Mouse (Mus musculus): ENCODE measurements around the gene Pid1.
A peak's percentile ranks its signal among the peaks of the same experiment; 100 is the strongest.
"Not testable (repeated sequence)": the region's sequence is repeated elsewhere in the genome, so short reads cannot be mapped to it uniquely, and the experiment has no call there.

Pid1 gene

DNA sequence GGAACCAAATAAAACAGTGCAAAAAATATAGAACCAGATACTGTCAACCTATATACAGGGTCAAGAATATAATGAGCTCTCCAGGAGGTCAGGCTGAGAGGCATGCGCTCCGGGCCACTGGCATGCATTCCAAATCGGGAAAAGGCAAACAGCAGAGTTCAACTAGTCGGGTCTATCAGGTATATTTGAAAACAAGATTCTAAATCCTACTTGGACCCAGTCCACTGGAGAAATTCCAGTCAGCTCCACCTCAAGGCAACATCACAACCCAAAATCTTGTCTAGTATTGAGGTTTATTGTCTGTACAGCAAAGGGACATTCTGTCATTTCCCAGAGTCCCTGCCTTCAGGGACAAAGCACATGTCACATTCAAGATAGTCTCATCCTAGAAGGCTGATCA is 91.0 kb downstream of the Pid1 start:
- no peak for DNase-seq (ENCODE audit: low read depth, low spot score)

- DNase-seq (ENCODE audit: low read depth, low spot score), result no peak
These were observed 92.2 kb downstream of the Pid1 start for GRCm38 (mm10) chr1:84271712-84272200.

GRCm38 (mm10) chr1:84257656-84258055 is 106.3 kb downstream of the Pid1 start:
- DNase-seq (ENCODE audit: low read depth, low spot score), result no peak

- no peak for DNase-seq (ENCODE audit: low read depth, low spot score)
These were observed 109.6 kb downstream of the Pid1 start for GRCm38 (mm10) chr1:84254361-84254760.

GRCm38 (mm10) chr1:84253838-84254237 is 110.1 kb downstream of the Pid1 start:
- no peak for DNase-seq (ENCODE audit: low read depth, low spot score)

DNA sequence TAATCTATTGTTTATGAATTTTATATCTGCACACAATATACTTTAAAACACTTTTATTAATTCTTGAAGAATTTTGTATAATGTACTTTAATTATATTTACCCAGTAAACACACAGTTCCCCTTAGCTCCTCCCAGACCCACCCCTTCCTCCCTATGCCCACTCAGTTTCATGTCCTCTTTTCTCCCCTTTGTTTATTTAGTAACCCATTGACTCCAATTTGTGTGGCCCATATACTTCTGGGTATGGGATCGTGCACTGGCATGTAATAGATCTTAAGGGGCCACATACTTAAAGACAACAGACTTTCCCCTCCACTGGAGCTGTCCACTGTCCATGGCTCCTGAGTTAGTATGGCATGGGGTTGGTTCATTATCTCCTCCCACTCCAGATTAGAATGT is 112.8 kb downstream of the Pid1 start:
- no peak for DNase-seq (ENCODE audit: low read depth, low spot score)

DNA sequence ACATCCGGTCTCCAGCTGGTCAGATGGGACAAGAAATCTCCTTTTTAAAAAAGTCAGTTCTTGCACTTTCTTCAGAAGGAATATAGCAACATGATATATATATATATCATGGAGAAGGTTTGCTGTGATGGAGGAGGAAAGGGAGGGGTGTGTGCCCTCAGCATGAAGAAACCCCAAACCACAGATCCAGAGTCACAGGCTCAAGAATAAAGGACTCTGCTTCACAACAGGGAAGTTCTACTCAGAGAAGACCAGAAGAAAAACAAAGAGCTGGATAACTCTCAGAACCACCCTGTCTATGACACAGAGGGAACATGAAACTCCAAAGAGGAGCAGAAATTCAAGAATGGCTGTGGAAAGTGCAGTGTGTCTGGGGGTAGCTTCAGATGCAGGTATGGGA is 113.2 kb downstream of the Pid1 start:
- DNase-seq (ENCODE audit: low read depth, low spot score), result no peak

DNA sequence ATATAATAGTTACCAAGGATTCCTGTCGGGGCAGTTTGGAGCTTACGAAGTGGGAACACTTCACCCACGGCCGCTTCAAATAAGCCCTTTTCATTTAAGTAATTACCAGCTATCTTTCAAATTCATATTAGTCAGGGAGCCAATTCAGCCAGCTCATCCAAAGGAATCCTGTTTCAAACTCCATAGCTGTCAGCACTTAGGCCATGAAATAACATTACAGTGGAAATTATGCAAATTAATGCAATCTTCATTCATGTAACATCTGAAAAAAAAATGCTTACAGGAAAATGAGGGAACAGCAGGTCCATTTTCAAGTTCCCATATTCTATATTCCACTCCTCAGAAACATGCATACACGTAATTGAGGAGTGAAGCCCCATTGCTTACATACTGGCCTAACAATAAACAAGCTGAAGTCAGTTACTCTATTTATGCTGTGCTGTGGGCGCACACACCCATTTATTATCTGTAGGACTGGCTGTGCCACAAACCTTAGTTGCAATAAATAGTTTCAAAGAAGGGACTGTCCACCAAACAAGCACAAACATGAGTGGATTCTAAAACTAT is 114.1 kb downstream of the Pid1 start:
- DNase-seq (ENCODE audit: low read depth, low spot score), result no peak

DNA sequence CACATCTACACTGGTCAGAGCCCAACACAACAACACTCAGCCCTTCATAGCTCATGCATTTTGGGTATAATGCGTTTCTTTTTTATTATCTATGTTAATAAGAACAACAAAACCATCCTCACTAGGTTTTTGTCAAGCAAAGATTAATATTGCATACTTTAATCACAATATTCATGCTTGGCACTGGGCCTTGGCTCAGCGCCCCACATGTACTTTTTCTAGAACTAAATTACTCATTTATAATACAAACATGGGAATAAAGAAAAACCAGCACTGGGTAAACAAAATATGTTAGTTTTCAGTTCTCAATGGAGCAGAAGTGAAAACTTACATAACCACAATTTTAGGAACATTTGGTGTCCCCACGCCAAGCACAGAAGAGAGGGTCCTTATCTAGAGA is 116.9 kb downstream of the Pid1 start:
- no peak for DNase-seq (ENCODE audit: low read depth, low spot score)

- no peak for DNase-seq (ENCODE audit: low read depth, low spot score)
These were observed 122.7 kb downstream of the Pid1 start for GRCm38 (mm10) chr1:84241192-84241828.

DNA sequence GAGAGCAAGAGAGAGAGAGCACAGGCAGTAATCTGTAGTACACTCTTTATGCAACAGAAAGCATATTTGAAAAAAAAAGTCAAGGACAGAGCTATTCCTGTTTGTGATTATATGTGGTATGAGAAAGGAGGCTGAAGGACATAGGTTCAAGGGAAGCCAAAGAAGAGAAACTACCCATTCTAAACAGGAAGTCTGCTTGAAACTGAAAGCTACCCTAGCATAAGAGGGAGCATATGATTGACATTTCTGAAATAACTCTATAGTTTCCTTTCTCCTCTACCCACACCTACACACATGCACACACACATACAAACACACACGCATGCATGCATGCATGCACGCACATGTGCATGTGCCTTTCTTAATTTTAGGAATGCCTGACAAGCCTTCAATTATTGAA is 123.8 kb downstream of the Pid1 start:
- DNase-seq (ENCODE audit: low read depth, low spot score), result peak; percentile 3

DNA sequence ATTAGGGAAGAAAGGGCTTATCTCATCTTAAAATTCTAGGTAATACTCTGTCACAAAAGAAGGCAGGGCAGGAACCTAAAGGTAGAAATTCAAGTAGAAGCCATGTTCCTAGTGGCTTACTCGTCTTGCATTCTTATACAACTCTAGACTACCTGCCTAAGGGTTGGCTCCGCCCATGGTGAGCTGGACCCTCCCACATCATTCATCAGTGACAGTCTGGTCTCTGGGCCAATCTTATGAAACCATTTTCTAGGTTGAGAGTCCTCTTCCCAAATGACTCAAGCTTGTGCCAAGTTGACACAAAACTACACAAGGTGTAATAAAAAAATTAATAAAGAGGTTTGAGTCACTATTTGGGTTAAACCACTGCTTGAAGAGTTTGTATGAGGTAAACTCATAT is 133.5 kb downstream of the Pid1 start:
- no peak for DNase-seq (ENCODE audit: low read depth, low spot score)

DNA sequence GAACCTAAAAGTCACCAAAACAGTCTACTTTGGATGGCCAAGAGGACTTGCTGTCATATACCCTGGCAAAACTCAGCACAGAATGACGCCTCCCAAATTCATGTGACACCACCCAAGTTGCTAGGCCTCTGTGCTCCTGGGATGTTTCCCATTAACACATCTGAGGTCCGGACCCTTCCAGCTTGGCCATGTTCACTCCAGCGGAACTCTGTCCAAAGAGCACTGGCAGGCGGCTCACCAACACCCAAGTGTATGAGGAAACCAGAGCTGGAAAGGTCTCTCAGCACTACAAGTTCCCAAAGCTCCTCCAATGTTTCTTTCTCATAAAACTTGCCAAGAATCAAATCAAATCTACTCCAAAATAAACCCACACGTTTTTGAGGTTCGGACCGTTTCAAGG is 138.4 kb downstream of the Pid1 start:
- no peak for DNase-seq (ENCODE audit: low read depth, low spot score)

DNA sequence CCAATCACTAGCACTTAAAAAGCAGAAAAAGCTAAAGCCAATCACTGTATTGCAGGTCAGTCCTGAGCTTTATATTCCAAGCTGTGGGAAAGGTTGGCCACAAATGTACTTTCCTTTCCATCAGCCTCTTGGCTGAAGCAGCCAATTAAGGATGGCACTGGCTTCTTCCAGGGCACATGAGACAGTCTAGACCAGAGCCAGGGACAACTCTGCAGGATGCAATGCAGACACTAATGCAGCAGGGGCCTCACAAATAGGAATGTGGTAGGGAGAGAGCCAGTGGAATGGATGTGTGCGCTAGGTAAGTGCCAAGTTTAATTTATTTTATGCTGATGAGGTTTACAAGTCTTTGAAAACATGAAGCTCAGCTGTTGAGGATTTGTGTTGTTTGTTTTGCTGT is 141.9 kb downstream of the Pid1 start:
- no peak for DNase-seq (ENCODE audit: low read depth, low spot score)

- no peak for DNase-seq (ENCODE audit: low read depth, low spot score)
These were observed 145.4 kb downstream of the Pid1 start for GRCm38 (mm10) chr1:84218605-84219004.

DNA sequence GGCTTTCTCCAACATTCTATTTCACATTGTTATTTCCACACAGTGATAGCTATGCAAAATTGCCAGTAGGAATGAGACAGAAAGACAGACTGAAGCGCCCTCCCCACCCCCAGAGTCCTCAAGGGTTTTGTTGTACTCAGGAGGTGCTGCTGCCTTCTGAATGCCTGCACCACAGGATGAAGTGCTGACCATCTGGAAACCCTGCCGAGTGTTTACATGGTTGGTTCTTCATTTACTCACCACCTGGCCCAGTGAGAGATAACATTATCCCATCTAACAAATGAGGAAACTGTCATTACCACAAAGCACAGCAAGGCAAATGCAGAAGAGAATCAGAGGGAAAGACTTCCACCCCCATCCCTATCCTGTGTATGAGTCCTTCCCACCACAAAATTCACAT is 146.2 kb downstream of the Pid1 start:
- no peak for DNase-seq (ENCODE audit: low read depth, low spot score)

DNA sequence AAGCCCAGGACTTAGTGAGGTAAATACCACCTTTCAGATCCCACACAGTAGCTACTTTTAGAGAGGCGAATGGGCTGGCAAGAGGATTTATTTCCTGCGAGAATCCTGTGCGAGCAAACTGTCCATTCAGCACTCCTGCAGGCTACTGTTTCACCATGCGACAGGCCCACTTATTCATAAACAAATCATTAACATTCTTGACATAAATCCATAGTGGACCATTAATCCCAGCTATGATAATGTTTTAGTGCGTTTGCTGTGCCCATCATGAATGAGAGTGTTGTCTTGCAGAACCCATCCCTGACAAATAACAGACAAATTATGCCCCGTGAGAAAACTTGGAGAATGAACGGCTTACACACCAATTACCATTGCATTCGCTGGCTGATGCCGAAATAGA is 152.5 kb downstream of the Pid1 start:
- no peak for DNase-seq (ENCODE audit: low read depth, low spot score)

DNA sequence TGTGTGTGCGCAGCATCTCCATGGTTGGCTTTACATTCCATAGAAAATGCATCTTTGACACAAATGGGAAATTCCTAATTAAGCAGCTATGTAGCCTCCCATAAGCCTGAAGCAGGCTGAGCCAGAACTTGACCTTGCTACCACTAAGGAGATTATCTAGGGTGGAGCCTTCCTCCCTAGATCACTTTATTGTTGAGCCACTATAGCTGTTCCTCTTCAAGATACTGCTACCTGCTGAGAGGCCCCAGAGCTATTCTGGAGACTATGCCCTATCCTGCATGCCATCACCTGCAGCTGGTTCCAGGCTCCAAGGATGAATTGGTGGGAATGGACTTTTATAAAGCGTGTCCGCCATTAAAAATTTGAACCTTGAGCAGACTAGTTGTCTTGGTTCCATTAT is 158.2 kb downstream of the Pid1 start:
- DNase-seq (ENCODE audit: low read depth, low spot score), result not testable (repeated sequence)

- no peak for DNase-seq (ENCODE audit: low read depth, low spot score)
These were observed 160.5 kb downstream of the Pid1 start for GRCm38 (mm10) chr1:84203494-84203893.

- DNase-seq (ENCODE audit: low read depth, low spot score), result no peak
These were observed 164.1 kb downstream of the Pid1 start for GRCm38 (mm10) chr1:84199890-84200289.

DNA sequence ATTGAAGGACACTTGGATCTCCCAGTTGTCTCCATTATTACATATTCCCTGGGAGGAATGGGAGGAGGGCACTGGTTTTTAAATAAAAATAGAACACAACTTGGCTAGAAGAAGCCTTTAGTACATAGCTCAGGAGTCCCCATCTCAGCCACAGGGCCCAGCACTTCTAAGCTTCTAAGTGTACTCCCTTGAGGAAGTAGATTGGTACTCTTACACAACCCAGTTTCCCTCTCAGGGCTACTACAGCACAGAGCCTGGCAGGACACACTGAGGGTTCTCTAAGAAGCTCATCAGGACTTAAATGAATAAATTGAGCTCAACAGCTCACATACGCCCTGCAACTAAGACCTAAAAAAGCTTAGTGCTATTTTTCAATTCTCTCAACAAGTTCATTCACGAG is 165.1 kb downstream of the Pid1 start:
- no peak for DNase-seq (ENCODE audit: low read depth, low spot score)

DNA sequence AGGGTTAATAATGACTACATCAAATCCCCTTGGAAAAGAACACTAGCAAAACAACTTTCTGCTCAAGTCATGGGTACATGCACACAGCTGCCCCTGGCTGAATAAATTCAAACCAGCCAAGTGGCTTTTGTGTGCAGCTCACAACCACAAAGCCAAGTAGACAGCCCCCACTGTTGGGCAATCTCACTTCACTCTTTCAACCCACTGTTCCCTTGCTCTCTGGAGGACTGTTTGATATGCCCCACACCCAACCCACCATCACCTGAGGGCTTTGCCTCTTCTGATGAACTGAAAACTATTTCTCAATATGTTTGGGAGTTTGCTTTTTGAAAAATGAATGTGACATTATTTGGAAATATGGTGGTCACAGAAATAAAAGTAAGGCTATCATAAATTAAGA is 171.8 kb downstream of the Pid1 start:
- no peak for DNase-seq (ENCODE audit: low read depth, low spot score)

GRCm38 (mm10) chr1:84189446-84189845 is 174.5 kb downstream of the Pid1 start:
- DNase-seq (ENCODE audit: low read depth, low spot score), result no peak

All from CD4-positive, CD25-positive, alpha-beta regulatory T cell, adult 2 months (primary cell).